In genomic region chr14:120357321-120358070, GRCm38 (mm10) we compare ENCODE assay signal across 19 mouse cellular contexts.
"Had no signal": no experiment of that assay in that cellular context is flagged by ENCODE, and none has a peak within 500 bp of the region (broad histone marks: within the 10 kb centered on the region; RNA-seq: fewer than 3 reads in every experiment).

No protein-coding gene starts in this region.

- H3K9me3 ChIP-seq: limb, embryonic 12.5 days; limb, embryonic 15.5 days; midbrain, embryonic 12.5 days; neural tube, embryonic 13.5 days; stomach, embryonic 15.5 days had no signal

- H3K4me2 ChIP-seq: limb, embryonic 12.5 days; limb, embryonic 15.5 days; liver, embryonic 11.5 days; midbrain, embryonic 12.5 days; neural tube, embryonic 13.5 days; stomach, embryonic 15.5 days had no signal

- H3K27ac ChIP-seq: limb, embryonic 12.5 days; limb, embryonic 15.5 days; liver, embryonic 14.5 days; midbrain, embryonic 12.5 days; neural tube, embryonic 13.5 days; stomach, embryonic 15.5 days had no signal

- DNase-seq: kidney, adult 18-20 months; kidney, adult 9 months; kidney, postnatal 14 days; kidney, postnatal 4 days; left cerebral cortex, postnatal 4 days; lung, postnatal 4 days; retina, postnatal 1 day; right cerebral cortex, postnatal 25 days; spleen, adult 18-20 months; thymus, postnatal 25 days had no signal

- H3K36me3 ChIP-seq: midbrain, embryonic 12.5 days; neural tube, embryonic 13.5 days had no signal

- H3K9ac ChIP-seq: limb, embryonic 12.5 days; limb, embryonic 15.5 days; liver, embryonic 14.5 days; midbrain, embryonic 12.5 days; neural tube, embryonic 13.5 days; stomach, embryonic 15.5 days had no signal

- ATAC-seq: midbrain, embryonic 16.5 days had no signal

- H3K27me3 ChIP-seq: limb, embryonic 12.5 days; limb, embryonic 15.5 days; neural tube, embryonic 13.5 days; stomach, embryonic 15.5 days had no signal

- H3K4me3 ChIP-seq: limb, embryonic 12.5 days; limb, embryonic 15.5 days; midbrain, embryonic 12.5 days; myocyte; neural tube, embryonic 13.5 days; stomach, embryonic 15.5 days had no signal
